Mouse (Mus musculus): Measurements from ENCODE around the gene Vwa1.
"Not testable (repeated sequence)": the region's sequence is repeated elsewhere in the genome, so short reads cannot be mapped to it uniquely, and the experiment has no call there.

Vwa1 gene

GRCm38 (mm10) chr4:155774280-155774754 lies at the start of gene Vwa1:
Gene Vwa1 (minus strand): TSS chr4:155774698.
- peak; percentile 90 for DNase-seq

GRCm38 (mm10) chr4:155823443-155823842 lies 48.9 kb upstream of the Vwa1 start:
- no peak for DNase-seq

GRCm38 (mm10) chr4:155821025-155821424 lies 46.5 kb upstream of the Vwa1 start:
- no peak for DNase-seq

- DNase-seq, result no peak
These were observed 43.0 kb upstream of the Vwa1 start for GRCm38 (mm10) chr4:155817533-155817932.

GRCm38 (mm10) chr4:155812665-155813181 lies 38.2 kb upstream of the Vwa1 start:
- DNase-seq, result no peak

GRCm38 (mm10) chr4:155811929-155812664 lies 37.6 kb upstream of the Vwa1 start, which contains the start of gene Ccnl2:
Gene Ccnl2 (plus strand): TSS chr4:155812489.
- DNase-seq, result peak; percentile 90

- no peak for DNase-seq
These were observed 33.3 kb upstream of the Vwa1 start for GRCm38 (mm10) chr4:155807841-155808240.

GRCm38 (mm10) chr4:155803340-155804041 lies 29.0 kb upstream of the Vwa1 start:
- DNase-seq, result peak; percentile 94

GRCm38 (mm10) chr4:155802741-155803339 lies 28.3 kb upstream of the Vwa1 start, which contains the start of gene Mrpl20:
Gene Mrpl20 (plus strand): TSS chr4:155802878.
- DNase-seq, result no peak

GRCm38 (mm10) chr4:155802075-155802474 lies 27.6 kb upstream of the Vwa1 start:
- no peak for DNase-seq

- no peak for DNase-seq
These were observed 19.2 kb upstream of the Vwa1 start for GRCm38 (mm10) chr4:155793730-155794129.

GRCm38 (mm10) chr4:155791240-155791933 lies 16.9 kb upstream of the Vwa1 start:
- no peak for DNase-seq

- DNase-seq, result no peak
These were observed 16.2 kb upstream of the Vwa1 start for GRCm38 (mm10) chr4:155790650-155791161.

GRCm38 (mm10) chr4:155790021-155790489 lies 15.6 kb upstream of the Vwa1 start, which contains the start of gene Ankrd65:
Gene Ankrd65 (plus strand): TSS chr4:155790439.
- DNase-seq, result no peak

- not testable (repeated sequence) for DNase-seq
These were observed 14.3 kb upstream of the Vwa1 start for GRCm38 (mm10) chr4:155788833-155789232.

GRCm38 (mm10) chr4:155788300-155788699 lies 13.8 kb upstream of the Vwa1 start:
- no peak for DNase-seq

- DNase-seq, result no peak
These were observed 11.3 kb upstream of the Vwa1 start, which contains the start of gene Tmem88b for GRCm38 (mm10) chr4:155785819-155786218. Gene Tmem88b (minus strand): TSS chr4:155785874.

GRCm38 (mm10) chr4:155785246-155785645 lies 10.7 kb upstream of the Vwa1 start:
- DNase-seq, result peak; percentile 36

GRCm38 (mm10) chr4:155784081-155784701 lies 9.7 kb upstream of the Vwa1 start:
- DNase-seq, result peak; percentile 84

- peak; percentile 39 for DNase-seq
These were observed 9.1 kb upstream of the Vwa1 start for GRCm38 (mm10) chr4:155783486-155784080.

GRCm38 (mm10) chr4:155780895-155781294 lies 6.4 kb upstream of the Vwa1 start:
- peak; percentile 23 for DNase-seq

All from cerebellum, adult 9-10 months (tissue).